Mouse (Mus musculus): ENCODE results near the gene Irak1.

Gene Irak1

GRCm38 (mm10) chrX:74023188-74024049 is at the start of gene Irak1:
TSS of gene Irak1 (minus strand) at chrX:74023918.
- DNase-seq (ENCODE audit: low spot score): no peak

DNA sequence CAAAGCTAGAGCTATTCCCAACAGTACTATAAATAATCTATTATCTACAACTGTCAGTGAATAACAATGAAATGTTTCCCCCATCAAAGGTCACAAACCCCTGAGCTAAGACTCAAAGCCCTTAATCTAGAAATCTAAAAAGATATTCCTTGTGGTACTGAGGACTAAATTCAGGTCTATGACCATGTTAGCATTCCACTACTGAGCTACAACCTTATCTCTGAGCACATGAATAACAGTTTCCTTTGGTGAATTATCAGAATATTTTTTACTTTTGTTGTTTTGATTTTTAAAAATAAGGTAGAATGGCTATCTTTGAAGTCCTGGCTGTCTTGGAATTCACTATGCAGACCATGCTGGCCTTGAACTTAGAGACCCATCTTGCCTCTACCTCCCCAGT is 47.1 kb upstream of the Irak1 start:
- no peak for DNase-seq (ENCODE audit: low spot score)

DNA sequence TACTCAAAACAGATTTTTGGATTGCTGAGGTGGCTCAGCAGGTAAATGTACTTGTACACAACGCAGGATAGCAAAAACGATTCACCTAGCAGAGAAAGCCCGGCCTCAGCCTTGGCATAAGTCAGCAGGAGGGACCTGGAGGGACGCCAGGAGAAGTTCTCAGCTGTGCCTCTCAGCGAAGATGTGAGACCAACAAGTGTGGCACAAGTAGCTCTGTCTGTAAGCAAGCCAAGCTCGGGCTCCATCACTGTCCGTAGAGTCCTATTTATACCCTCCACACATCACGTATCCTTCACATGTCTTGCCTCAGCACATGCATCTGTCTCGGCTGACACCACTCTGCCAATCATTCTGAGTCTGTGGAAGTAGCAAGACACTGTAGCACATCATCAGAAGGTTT is 44.2 kb upstream of the Irak1 start:
- no peak for DNase-seq (ENCODE audit: low spot score)

GRCm38 (mm10) chrX:74045107-74045506 is 21.4 kb upstream of the Irak1 start:
- DNase-seq (ENCODE audit: low spot score): no peak

GRCm38 (mm10) chrX:74037702-74038375 is 14.1 kb upstream of the Irak1 start:
- DNase-seq (ENCODE audit: low spot score): no peak

- no peak for DNase-seq (ENCODE audit: low spot score)
These were observed 6.3 kb upstream of the Irak1 start for GRCm38 (mm10) chrX:74030000-74030399.

GRCm38 (mm10) chrX:74022795-74023187 is 927 bp downstream of the Irak1 start:
- no peak for DNase-seq (ENCODE audit: low spot score)

DNA sequence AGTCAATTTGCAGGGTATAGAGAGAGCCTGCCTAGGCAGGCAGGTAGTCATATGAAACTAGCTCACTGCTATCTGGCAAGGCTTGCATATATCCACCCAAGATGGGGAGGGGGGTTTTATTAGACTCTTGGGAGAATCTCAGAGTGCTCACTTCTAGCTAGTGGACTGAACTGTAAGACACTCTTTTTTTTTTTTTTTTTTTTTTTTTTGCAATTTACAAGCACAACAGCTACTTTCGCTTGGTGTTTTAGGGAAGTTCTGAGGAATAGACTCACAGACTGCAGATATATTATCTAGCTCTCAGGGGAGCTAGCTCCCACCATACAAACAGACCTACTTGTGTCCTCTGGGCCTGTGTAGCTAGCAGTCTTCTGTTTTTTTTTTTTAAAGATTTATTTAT is 9.1 kb downstream of the Irak1 start:
- no peak for DNase-seq (ENCODE audit: low spot score)

GRCm38 (mm10) chrX:74008063-74008462 is 15.7 kb downstream of the Irak1 start:
- no peak for DNase-seq (ENCODE audit: low spot score)

DNA sequence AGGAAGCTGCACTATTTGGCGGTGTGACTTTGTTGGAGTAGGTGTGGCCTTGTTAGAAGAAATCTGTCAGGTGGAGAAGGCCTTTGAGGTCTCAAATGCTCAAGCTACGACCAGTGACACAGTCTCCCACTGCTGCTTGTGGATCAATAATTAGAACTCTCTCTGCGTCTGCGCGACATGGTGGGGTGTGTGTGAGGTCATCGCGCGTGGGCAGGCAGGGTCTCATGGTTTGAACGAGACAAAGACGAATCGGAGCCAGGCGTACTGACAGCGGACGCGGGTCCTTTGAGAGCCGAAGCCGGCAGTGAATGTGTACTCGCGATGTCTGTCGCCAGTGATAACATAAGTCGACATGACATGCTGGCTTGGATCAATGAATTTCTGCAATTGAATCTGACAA is 17.3 kb downstream of the Irak1 start:
- DNase-seq (ENCODE audit: low spot score): no peak

DNA sequence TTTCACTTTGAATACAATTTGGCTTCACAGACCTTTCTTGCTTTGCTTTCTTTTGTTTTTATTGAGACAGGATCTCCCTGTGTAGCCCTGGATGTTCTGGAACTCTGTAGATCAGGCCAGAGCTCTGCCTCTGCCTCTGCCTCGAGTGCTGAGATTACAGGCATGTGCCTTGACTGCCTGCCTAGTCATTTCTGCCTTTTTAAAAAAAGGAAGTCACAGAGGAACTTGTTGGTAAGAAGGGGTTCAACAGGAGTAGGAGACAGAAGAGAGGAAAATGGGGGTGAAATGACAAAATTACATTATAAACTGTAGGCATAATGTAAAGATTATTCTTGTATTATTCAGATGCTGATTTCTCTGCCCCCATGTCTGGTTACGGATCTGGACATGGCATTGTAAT is 20.1 kb downstream of the Irak1 start:
- no peak for DNase-seq (ENCODE audit: low spot score)

GRCm38 (mm10) chrX:74001024-74001423 is 22.7 kb downstream of the Irak1 start:
- DNase-seq (ENCODE audit: low spot score): no peak

- DNase-seq (ENCODE audit: low spot score): no peak
These were observed 24.5 kb downstream of the Irak1 start for GRCm38 (mm10) chrX:73998911-73999869.

DNA sequence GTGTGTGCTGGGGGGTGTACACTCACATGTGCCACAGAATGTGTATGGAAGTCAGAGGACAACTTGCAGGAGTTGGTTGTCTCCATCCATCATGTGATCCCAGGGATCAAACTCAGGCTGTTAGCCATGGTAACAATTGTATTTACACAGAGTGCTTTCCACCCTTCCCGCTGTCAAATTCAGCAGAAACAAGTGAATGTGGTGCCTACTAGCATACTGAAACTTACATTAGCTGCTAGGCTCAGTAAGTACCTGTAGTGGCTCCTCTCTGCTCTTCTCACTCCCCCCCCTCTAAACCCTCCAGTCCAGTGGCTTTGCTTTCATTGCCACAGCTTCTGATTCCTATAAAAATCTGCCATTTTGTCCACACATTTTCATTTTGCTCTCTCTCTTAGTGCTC is 45.9 kb downstream of the Irak1 start:
- no peak for DNase-seq (ENCODE audit: low spot score)

DNA sequence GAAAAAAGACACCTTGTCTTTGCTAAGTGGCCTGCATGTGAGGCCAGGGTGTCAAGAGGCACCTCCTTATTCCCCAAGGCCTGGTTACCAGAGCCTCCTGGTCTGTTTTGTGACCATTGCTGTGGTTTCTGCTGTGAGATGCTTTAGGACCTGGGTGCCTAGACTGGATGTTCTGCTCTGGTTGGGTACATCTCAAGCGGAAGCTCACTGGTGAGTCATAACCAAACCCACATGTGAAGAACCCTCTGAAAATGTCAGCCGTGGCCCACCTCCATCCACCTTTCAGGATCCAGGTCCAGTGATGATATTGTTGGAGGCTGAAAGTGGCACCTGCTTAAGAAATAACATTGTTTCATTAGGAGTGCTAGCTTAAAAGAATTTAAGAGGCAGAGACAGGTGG is 47.4 kb downstream of the Irak1 start:
- DNase-seq (ENCODE audit: low spot score): no peak

- no peak for DNase-seq (ENCODE audit: low spot score)
These were observed 50.9 kb downstream of the Irak1 start for GRCm38 (mm10) chrX:73972774-73973173.

DNA sequence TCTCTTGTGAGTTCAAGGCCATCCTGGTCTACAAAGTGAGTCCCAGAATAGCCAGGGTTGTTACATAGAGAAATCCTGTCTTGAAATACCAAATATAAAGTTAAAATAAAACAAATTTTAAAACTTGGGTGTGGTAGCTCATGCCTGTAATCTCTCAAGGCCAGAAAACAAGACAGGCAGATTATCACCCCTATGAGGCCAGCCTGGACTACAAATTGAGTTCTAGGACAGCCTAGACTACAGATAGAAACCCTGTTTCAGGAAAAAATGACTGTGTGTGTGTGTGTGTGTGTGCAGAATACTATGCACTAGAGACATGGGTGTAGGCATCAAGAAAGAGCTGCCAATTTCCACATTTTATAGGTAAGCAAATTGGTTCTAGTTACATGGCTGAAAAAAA is 52.9 kb downstream of the Irak1 start:
- DNase-seq (ENCODE audit: low spot score): no peak

DNA sequence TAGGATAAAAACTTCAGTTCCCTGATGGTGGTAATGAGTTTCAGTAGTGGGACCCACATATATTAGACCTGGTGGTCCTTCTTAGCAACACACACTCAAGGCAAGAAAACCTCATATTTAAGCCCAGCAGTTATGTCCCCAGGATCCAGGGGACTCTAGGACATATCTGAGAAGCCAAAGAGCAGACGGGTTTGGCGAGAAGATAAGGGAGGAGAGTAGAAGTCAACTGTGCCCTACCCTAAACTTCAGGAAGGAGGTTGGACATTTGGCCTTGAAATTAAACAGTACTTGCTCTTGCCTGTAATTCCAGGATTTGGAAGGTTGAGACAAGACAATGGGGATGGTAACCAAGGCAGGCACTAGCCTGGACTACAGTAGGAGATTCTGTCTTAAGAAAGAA is 54.0 kb downstream of the Irak1 start:
- no peak for DNase-seq (ENCODE audit: low spot score)

GRCm38 (mm10) chrX:73969167-73969566 is 54.6 kb downstream of the Irak1 start:
- no peak for DNase-seq (ENCODE audit: low spot score)

DNA sequence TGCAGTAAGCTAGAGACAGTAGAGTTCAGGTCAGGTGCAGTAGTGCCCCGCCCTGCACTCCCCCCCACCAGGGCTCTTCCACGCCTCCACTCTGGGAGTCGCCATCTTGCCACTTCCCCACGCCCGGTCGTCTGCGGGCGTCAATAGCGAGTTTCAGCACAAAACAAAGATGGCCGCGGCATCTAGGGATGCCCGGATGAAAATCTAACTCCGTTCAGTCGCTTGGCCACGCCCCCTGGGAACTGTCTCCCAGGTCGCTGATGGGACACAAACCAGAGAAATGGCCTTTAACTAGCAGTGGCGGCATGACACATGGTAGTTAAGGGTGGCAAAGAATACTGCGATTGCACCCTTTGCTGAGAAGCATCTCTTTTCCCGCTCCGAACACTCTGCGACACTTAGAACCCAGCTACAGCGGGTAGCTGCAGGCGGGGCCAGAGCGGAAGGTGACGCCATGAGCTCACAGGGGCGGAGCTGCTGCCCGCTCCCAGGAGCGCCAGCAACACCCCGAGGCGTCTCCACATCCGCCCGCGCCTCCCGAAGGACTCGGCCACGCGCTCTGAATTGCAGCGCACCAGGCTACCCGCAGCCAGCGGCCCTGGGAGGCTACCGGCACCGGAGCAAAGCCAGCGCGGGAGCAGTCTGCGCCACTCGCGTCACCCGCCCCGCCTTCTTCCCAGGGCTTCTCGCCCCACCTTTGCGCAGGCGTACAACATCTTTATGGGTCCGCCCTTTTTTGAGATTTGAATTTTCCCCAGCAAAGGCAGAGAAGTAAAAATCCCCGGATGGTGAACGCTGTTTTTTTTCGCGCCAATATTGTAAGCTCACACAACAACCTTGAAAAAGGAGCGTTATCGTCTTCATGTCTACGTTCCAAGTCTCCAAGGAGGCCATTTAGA is 56.3 kb downstream of the Irak1 start:
- peak; percentile 45 for DNase-seq (ENCODE audit: low spot score)
